Mouse (Mus musculus) layer of hippocampus, adult 9-11 months (tissue): ENCODE data around the gene Klk1b21.
"Not testable (repeated sequence)": the region's sequence is repeated elsewhere in the genome, so short reads cannot be mapped to it uniquely, and the experiment has no call there.

Experiments
- DNase-seq: peaks from one replicate; pipeline ENCODE4 v3.0.0; 2022

Gene Klk1b21

GRCm38 (mm10) chr7:44102028-44102427, at the start of gene Klk1b21:
Gene Klk1b21, plus strand, starts transcription at chr7:44102328.
- not testable (repeated sequence) for DNase-seq

- DNase-seq = no peak
These were observed 30.0 kb upstream of the Klk1b21 start for GRCm38 (mm10) chr7:44072117-44072516.

- no peak for DNase-seq
These were observed 24.4 kb upstream of the Klk1b21 start for GRCm38 (mm10) chr7:44077703-44078102.

GRCm38 (mm10) chr7:44096111-44096510, 6.0 kb upstream of the Klk1b21 start:
- DNase-seq = no peak

- no peak for DNase-seq
These were observed 10.2 kb downstream of the Klk1b21 start, which contains the start of gene Klk1b22 for GRCm38 (mm10) chr7:44112373-44112772. Gene Klk1b22, plus strand, starts transcription at chr7:44112673.

- no peak for DNase-seq
These were observed 21.3 kb downstream of the Klk1b21 start for GRCm38 (mm10) chr7:44123445-44123844.

GRCm38 (mm10) chr7:44136467-44136866, 34.3 kb downstream of the Klk1b21 start, which contains the start of gene Klk1b16:
Gene Klk1b16, plus strand, starts transcription at chr7:44136767.
- no peak for DNase-seq
